40 mouse cellular contexts compared by ENCODE assay signal in the genomic region with DNA sequence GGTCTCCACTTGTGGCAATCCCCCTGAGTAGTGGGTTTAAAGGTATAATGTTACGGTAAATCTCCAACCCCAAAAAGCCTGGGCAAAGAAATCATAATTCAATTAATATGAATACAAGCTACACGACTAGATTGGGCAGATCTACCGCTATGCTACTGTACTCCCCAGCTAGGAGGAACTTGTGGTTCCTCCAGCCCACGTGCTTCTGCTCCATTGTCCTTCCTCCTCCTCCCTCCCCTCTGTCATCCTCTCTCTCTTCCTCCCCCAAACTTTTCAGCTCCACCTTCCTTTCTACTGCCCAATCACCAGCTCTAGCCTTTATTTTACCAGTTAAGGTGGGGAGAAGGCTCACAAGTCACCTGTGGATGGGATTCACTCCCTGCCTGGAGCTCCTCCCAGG. TPM values are rescaled to one million over a fixed set of nuclear protein-coding genes. Genes with fewer than 3 reads are reported as not detected.
A peak's percentile ranks its signal among the peaks of the same experiment; 100 is the strongest.
DNase-seq lines count a peak whose midpoint lies in the region; ATAC-seq and TF ChIP-seq lines count a peak whose summit lies in the region.
"Had no signal": no experiment of that assay in that cellular context is flagged by ENCODE, and none has a peak within 500 bp of the region (broad histone marks: within the 10 kb centered on the region; RNA-seq: fewer than 3 reads in every experiment).

No protein-coding gene starts in this region.

- no peak for TF ChIP-seq CTCF in bone marrow macrophage, adult 2 months (IDR thresholded peaks at IDR 0.05; ENCODE audit: low read depth, low read length)

- TF ChIP-seq POLR2A in bone marrow macrophage, adult 2 months (IDR thresholded peaks at IDR 0.05; ENCODE audit: borderline replicate concordance, low read depth, low read length), result no peak

- H3K9ac ChIP-seq in kidney, embryonic 15.5 days, result no peak overlapping the region
- H3K9ac ChIP-seq: forebrain, embryonic 13.5 days; hindbrain, embryonic 14.5 days had no signal

- peaks cover 79% of the 10 kb centered on the region for H3K36me3 ChIP-seq in kidney, embryonic 15.5 days

- peak; percentile 64 for DNase-seq in 416B (ENCODE audit: low read depth)
- no peak for DNase-seq in ovary, adult 18-20 months (ENCODE audit: low spot score)
- no peak for DNase-seq in left cerebral cortex, adult 9 months (ENCODE audit: low spot score in 2 of 2)
- no peak for DNase-seq in left cerebral cortex, postnatal 14 days (ENCODE audit: low spot score in 2 of 2)
- DNase-seq: adrenal gland, adult 2 months; adrenal gland, postnatal 14 days; B cell, adult 2 months; cerebellum, adult 11-12 months; cerebellum, adult 8-10 months; cerebellum, postnatal 14 days; embryo, embryonic 11 days; gastrocnemius, postnatal 10 days; gastrocnemius, postnatal 36 days; heart, adult 11 months had no signal

- H3K9me3 ChIP-seq in kidney, embryonic 15.5 days (replicated peaks), result no peaks in the 10 kb centered on the region
- H3K9me3 ChIP-seq: forebrain, embryonic 10.5 days; forebrain, embryonic 13.5 days; G1E had no signal

- H3K27me3 ChIP-seq in kidney, embryonic 15.5 days, result no peaks in the 10 kb centered on the region
- H3K27me3 ChIP-seq: CH12.LX; forebrain, embryonic 13.5 days; Patski had no signal

- H3K4me2 ChIP-seq in kidney, embryonic 15.5 days, result no peak overlapping the region
- H3K4me2 ChIP-seq: forebrain, embryonic 13.5 days; heart, embryonic 11.5 days; hindbrain, embryonic 14.5 days had no signal

- 91% methylated on average over 4 of the region's 4 CpGs for WGBS in kidney, embryonic 15.5 days

- intact Hi-C loops in left cerebral cortex, postnatal 14 days (cut with DNase I), result no loop called here

- H3K4me1 ChIP-seq in bone marrow macrophage, adult 2 months (ENCODE audit: control insufficient read depth, insufficient read depth, low read length), result peaks cover 5% of the 10 kb centered on the region
- H3K4me1 ChIP-seq in kidney, embryonic 15.5 days, result no peaks in the 10 kb centered on the region
- H3K4me1 ChIP-seq: forebrain, embryonic 10.5 days; forebrain, embryonic 13.5 days had no signal

- H3K27ac ChIP-seq in bone marrow macrophage, adult 2 months (ENCODE audit: insufficient read depth, low read depth, low read length), result 0 out of 2 replicates have a peak overlapping the region, but pooled peaks have one; percentile 11
- no peak overlapping the region for H3K27ac ChIP-seq in kidney, embryonic 15.5 days
- H3K27ac ChIP-seq: forebrain, embryonic 10.5 days; forebrain, embryonic 13.5 days; hindbrain, embryonic 14.5 days; hindbrain, postnatal 0 days had no signal

- ATAC-seq in hematopoietic stem cell, adult 5-6 weeks (replicated peaks in 1 of 2; ENCODE audit: insufficient read depth in 1 of 2, low FRiP score in 2 of 2, low TSS enrichment in 1 of 2, low read depth in 1 of 2, poor library complexity in 2 of 2, severe bottlenecking in 2 of 2), result peak; percentile 66 to 80
- ATAC-seq in monocyte, adult 5-6 weeks (replicated peaks; ENCODE audit: insufficient number of reproducible peaks, low FRiP score, low TSS enrichment, poor library complexity, severe bottlenecking), result peak; percentile 69
- ATAC-seq in kidney, embryonic 15.5 days (replicated peaks; ENCODE audit: low FRiP score), result no peak
- ATAC-seq: forebrain, embryonic 13.5 days; forebrain, embryonic 16.5 days; hindbrain, postnatal 0 days; inflammation-experienced regulatory T-cells, adult 6 months; intestine, embryonic 16.5 days; Patski had no signal

- H3K4me3 ChIP-seq in bone marrow macrophage, adult 2 months (ENCODE audit: insufficient read depth, low read length), result no peak overlapping the region
- H3K4me3 ChIP-seq in kidney, embryonic 15.5 days (replicated peaks), result no peak overlapping the region
- H3K4me3 ChIP-seq: forebrain, embryonic 10.5 days; forebrain, embryonic 13.5 days had no signal

RNA-seq across cellular contexts. Expression of a gene that starts 21.4 kb away (rescaled TPM):
- polyA plus RNA-seq in bone marrow macrophage, adult 2 months (2012; ENCODE audit: insufficient read depth, insufficient read length, missing spikeins), result not detected in 2 replicates
- not detected in 2 replicates for total RNA-seq in hematopoietic stem cell, adult 5-6 weeks (2017)
- not detected in 3 replicates for total RNA-seq in monocyte, adult 5-6 weeks (2017)
- not detected for total RNA-seq in left cerebral cortex, postnatal 14 days (2021)
- 0.27 TPM in 1 of 2 replicates, not detected in the other for polyA plus RNA-seq in kidney, embryonic 15.5 days (2015; fragmentation: Nextera tagmentation; extraction: Ambion mirVana)
- total RNA-seq: adrenal gland, adult 2 months; adrenal gland, postnatal 14 days; adrenal gland, postnatal 4 days; CH12.LX; G1E; gastrocnemius, adult 18-20 months; gastrocnemius, postnatal 10 days; gastrocnemius, postnatal 36 days; heart, adult 8-10 months; heart, postnatal 25 days; hindbrain, postnatal 0 days had no signal
- polyA plus RNA-seq: brain, embryonic 14.5 days; cortical plate, adult 2 months; embryonic facial prominence, embryonic 11.5 days; embryonic facial prominence, embryonic 14.5 days; forebrain, embryonic 10.5 days; forebrain, embryonic 13.5 days; forebrain, embryonic 16.5 days; G1E; heart, embryonic 14.5 days; heart, postnatal 0 days; hindbrain, embryonic 11.5 days; hindbrain, embryonic 14.5 days; inflammation-experienced regulatory T-cells, adult 6 months; intestine, embryonic 16.5 days had no signal

RNA-seq across cellular contexts. Expression of a gene that starts 26.8 kb away (rescaled TPM):
- 496 and 503 TPM in 2 replicates for polyA plus RNA-seq in bone marrow macrophage, adult 2 months (2012; ENCODE audit: insufficient read depth, insufficient read length, missing spikeins)
- total RNA-seq in hematopoietic stem cell, adult 5-6 weeks (2017), result 129 and 134 TPM in 2 replicates
- 1,089 to 1,183 TPM (median 1,123 TPM) in 3 replicates for total RNA-seq in monocyte, adult 5-6 weeks (2017)
- 10 to 100 TPM; 12.0 to 14.1 TPM for total RNA-seq in left cerebral cortex, postnatal 14 days (2021)
- 25.3 and 27.2 TPM in 2 replicates for polyA plus RNA-seq in kidney, embryonic 15.5 days (2015; fragmentation: Nextera tagmentation; extraction: Ambion mirVana)

RNA-seq across cellular contexts. Expression of a gene that starts 29.2 kb away (rescaled TPM):
- 10.9 and 14.9 TPM in 2 replicates for polyA plus RNA-seq in bone marrow macrophage, adult 2 months (2012; ENCODE audit: insufficient read depth, insufficient read length, missing spikeins)
- total RNA-seq in hematopoietic stem cell, adult 5-6 weeks (2017), result 7.4 and 10.0 TPM in 2 replicates
- total RNA-seq in monocyte, adult 5-6 weeks (2017), result 0.76 to 1.5 TPM (median 0.78 TPM) in 3 replicates
- total RNA-seq in left cerebral cortex, postnatal 14 days (2021), result 10 to 100 TPM; 38.8 to 41.1 TPM
- polyA plus RNA-seq in kidney, embryonic 15.5 days (2015; fragmentation: Nextera tagmentation; extraction: Ambion mirVana), result 3.5 and 4.2 TPM in 2 replicates
